Mouse (Mus musculus) spleen, adult 2 months (tissue): ENCODE data around the gene Stra8. TPM values are rescaled to one million over a fixed set of nuclear protein-coding genes. Genes with fewer than 3 reads are reported as not detected.

ENCODE experiments used
- DNase-seq, 2 experiments: peaks; one replicate each; pipeline versions ENCODE4 v3.0.0 to v3.0.0-alpha.2; 2012 to 2021; ENCODE audit warnings: low spot score in 2 of 2, low read depth in 1 of 2
- H3K27ac ChIP-seq: fragments of 200-500 bp; 2 replicates; pipeline ENCODE4 v1.5.1; 2012; ENCODE audit warnings: low read length, inconsistent platforms; ENCODE audit not compliant: insufficient read depth
- H3K27me3 ChIP-seq: fragments of 200-500 bp; 2 replicates; pipeline ENCODE4 v1.6.1; 2012; ENCODE audit warnings: mild to moderate bottlenecking, moderate library complexity, low read length, inconsistent platforms; ENCODE audit not compliant: control insufficient read depth, insufficient read depth
- H3K36me3 ChIP-seq: fragments of 200-500 bp; 2 replicates; pipeline ENCODE4 v1.6.1; 2012; ENCODE audit warnings: mild to moderate bottlenecking, low read length, inconsistent platforms; ENCODE audit not compliant: control insufficient read depth, insufficient read depth
- H3K4me1 ChIP-seq: fragments of 200-500 bp; 2 replicates; pipeline ENCODE4 v1.6.1; 2011; ENCODE audit warnings: inconsistent platforms; ENCODE audit not compliant: control insufficient read depth, insufficient read depth, insufficient read length
- H3K4me3 ChIP-seq: fragments of 200-500 bp; 2 replicates; pipeline ENCODE4 v1.5.1; 2011; ENCODE audit warnings: mild to moderate bottlenecking, inconsistent platforms; ENCODE audit not compliant: insufficient read depth, insufficient read length; ENCODE audit errors: extremely low read depth
- CTCF ChIP-seq: fragments of 200-500 bp; IDR thresholded peaks from 2 replicates; pipeline ENCODE4 v1.5.1; 2011; ENCODE audit warnings: mild to moderate bottlenecking, inconsistent platforms; ENCODE audit not compliant: insufficient read depth, insufficient read length, insufficient replicate concordance; ENCODE audit errors: extremely low read depth
- POLR2A ChIP-seq: fragments of 200-500 bp; IDR thresholded peaks from 2 replicates; pipeline ENCODE4 v1.6.1; 2011; ENCODE audit warnings: low read depth, low read length, inconsistent platforms
- WGBS: fragments of 180-500 bp; shearing (Covaris S2); methylation state at CpG from one replicate; pipeline ENCODE4 v1.1.7; 2018; 5-methylcytosine and 5-hydroxymethylcytosine counted together
- polyA plus RNA-seq: library from polyadenylated mRNA; depleted of rRNA; stranded (reverse); fragments of >200 nt; gene quantifications from 2 replicates; pipeline ENCODE4 v1.2.3, GENCODE M21; 2012

Stra8 gene
- polyA plus RNA-seq, 1 experiment, result not detected

DNA sequence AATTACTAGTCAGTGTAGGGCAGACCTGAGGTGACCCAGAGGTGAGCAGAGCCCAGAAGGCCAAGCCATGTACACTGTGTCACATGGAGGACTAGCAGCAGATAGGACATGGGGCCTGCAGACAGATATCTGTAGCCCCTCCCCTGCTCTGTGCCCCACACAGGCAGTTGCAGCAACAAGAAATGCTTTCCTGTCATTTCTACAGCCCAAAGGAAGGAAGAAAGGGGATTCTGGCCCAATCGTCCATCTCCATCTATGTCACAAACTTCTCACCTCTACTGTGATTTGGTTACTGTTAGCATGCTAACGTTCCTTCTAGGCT lies 43.2 kb upstream of the Stra8 start:
- H3K4me3 ChIP-seq, result no peak overlapping the region

DNA sequence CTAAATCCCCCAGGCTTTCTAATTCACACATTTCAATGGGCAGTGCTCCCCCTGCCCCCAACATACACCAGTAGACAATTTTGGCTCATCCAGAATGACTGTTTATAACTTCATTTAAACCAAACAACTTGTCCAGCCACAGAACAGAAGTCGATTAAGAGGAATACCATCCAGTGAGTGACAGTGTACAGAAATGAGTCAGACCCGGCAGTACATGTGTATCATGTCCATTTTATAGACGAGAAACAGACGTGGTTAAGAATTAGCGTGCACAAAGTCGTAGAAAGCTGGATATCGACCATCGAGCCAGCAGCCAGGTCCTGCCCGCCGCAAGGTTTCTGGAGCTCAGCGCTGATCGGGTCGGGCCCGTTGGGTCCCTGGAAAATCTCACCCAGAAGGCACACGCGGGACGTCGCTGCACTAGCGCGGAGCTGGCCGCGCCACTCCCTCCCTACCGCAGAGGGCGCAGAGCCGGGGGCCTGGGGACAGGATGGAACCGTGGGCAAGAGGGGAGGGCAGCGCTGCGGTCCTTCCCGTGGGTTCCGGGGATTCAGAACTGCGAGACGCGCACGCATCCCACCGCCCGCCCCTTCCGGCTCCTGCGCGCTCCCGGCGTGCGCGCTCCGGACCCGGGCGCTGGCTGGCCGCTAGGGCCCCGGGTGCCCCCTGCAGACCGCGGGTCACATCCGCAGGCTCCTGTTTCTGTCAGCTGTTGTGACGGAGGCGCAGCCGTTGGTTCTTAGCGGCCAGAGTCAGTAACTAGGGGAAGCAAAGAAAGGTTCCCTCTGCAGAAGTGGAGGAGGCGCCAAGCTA lies 42.2 kb upstream of the Stra8 start, which contains the start of gene Cyren:
Cyren (minus strand) TSS at position 552 of the 813 bp plus-strand sequence.
- WGBS, result under 1% methylated on average over 56 of the region's 56 CpGs
- peak; percentile 44 for TF ChIP-seq POLR2A
- peak; percentile 64 for TF ChIP-seq CTCF
- Histone ChIP-seq H3K4me1 (peaks cover 26% of the 10 kb centered on the region; the same call in 1 of the 2 replicates), H3K36me3 (peaks cover 9% of the 10 kb centered on the region), H3K27ac (peak within 1 kb of the TSS; percentile 78), H3K4me3 (peak within 1 kb of the TSS; percentile 63), H3K27me3 (no peaks in the 10 kb centered on the region)
- DNase-seq, result peak; percentile 86 to 91

More for the DNA sequence above, 43.2 kb upstream of the Stra8 start:
- no peak for DNase-seq
- peaks cover 26% of the 10 kb centered on the region; the same call in 1 of the 2 replicates for H3K4me1 ChIP-seq
- peaks cover 6% of the 10 kb centered on the region for H3K36me3 ChIP-seq
- no peaks in the 10 kb centered on the region for H3K27me3 ChIP-seq
- WGBS, result 50% methylated on average over 2 of the region's 2 CpGs
- TF ChIP-seq CTCF (no peak), POLR2A (no peak)
- peak overlapping the region; percentile 81 for H3K27ac ChIP-seq

DNA sequence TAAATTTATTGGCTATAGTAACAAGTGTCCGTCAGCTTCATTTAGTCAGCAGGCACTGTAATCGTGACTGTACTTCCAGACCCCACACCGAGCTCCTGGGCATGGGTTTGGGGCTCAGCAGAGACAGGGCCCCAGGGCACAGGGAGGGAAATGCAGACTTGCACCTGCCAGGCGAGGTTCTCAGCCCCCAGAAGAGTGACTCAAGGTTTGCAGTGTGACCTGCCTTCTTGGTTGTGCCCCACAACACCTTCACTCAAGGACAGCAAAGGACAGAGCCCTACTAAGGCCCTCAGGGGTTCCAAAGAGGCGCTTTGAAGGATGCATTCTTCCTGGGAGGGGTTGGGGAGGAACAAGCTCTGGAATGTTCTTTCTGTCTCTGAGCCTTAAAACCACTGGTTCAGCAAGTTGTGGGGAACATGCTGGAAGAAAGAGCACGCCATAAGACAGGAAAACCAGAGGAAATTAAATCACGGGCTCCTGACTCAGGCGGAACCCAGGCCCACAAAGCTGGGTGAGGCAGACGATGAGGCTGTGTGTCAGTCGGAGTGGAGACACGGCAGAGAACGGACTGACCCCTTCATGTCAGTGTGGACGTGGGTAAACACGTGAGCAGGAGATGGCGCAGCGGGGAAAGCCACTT lies 40.7 kb upstream of the Stra8 start:
- TF ChIP-seq CTCF (no peak), POLR2A (no peak)
- Histone ChIP-seq H3K27me3 (no peaks in the 10 kb centered on the region), H3K4me1 (peaks cover 26% of the 10 kb centered on the region; the same call in 1 of the 2 replicates), H3K27ac (no peak overlapping the region), H3K36me3 (peaks cover 16% of the 10 kb centered on the region), H3K4me3 (no peak overlapping the region)
- WGBS, result 92% methylated on average over 16 of the region's 16 CpGs
- DNase-seq, result no peak

DNA sequence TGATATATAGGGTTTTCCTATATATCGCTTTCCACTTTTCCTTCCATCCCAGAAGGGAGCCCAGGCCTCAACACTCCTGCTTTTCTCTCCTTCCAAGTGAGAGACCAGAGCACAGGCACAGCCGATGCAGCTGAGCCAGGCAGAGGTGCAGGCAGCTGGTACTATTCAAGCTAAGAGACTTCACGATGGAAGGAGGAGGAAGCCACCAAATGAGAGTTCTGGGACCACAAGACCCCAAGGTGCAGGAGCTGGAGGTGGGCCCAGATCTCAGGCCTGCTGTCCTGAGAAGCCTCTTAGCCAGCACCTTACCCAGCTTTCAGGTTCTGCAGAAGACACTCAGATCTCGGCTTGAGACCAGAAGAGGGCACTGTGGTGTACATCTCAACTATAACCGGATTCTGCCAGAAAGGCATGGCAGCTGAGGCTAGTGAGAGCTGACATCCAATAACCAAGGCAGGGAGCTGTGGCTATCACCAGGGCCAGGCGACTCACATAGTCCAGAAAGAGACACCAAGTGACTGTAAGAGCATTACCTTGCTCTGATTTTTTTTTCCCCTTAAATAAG lies 40.0 kb upstream of the Stra8 start:
- peak in 1 of 2 experiments; percentile 61 for DNase-seq
- Histone ChIP-seq H3K36me3 (peaks cover 20% of the 10 kb centered on the region), H3K4me1 (peaks cover 20% of the 10 kb centered on the region; the same call in 1 of the 2 replicates), H3K27ac (no peak overlapping the region), H3K27me3 (no peaks in the 10 kb centered on the region), H3K4me3 (no peak overlapping the region)
- 66% methylated on average over 6 of the region's 6 CpGs for WGBS
- no peak for TF ChIP-seq POLR2A
- TF ChIP-seq CTCF, result peak; percentile 42; the same call in 1 of the 2 replicates

DNA sequence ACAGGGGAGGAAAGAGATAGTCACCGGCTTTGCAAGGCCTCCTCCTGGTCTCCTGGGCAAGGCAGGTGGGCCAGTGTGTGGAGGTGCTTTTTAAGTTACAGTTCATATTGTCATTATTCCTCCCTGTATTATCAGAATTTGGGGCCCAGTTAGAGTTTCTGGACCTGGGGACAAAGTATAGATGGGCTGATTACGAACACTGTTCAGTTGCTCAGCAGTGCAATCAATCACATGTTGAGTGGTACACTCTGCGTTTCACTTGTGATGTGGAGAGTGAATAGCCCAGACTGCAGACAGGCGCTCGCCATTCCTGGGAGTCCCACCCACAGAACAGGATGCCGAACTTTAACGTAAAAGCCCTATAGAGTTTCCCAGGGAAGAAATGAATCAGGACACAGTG lies 35.2 kb upstream of the Stra8 start:
- Histone ChIP-seq H3K27ac (no peak overlapping the region), H3K36me3 (peaks cover 42% of the 10 kb centered on the region), H3K27me3 (no peaks in the 10 kb centered on the region), H3K4me1 (no peaks in the 10 kb centered on the region), H3K4me3 (no peak overlapping the region)
- 99% methylated on average over 7 of the region's 7 CpGs for WGBS
- no peak for DNase-seq
- TF ChIP-seq POLR2A, result no peak
- TF ChIP-seq CTCF, result no peak

DNA sequence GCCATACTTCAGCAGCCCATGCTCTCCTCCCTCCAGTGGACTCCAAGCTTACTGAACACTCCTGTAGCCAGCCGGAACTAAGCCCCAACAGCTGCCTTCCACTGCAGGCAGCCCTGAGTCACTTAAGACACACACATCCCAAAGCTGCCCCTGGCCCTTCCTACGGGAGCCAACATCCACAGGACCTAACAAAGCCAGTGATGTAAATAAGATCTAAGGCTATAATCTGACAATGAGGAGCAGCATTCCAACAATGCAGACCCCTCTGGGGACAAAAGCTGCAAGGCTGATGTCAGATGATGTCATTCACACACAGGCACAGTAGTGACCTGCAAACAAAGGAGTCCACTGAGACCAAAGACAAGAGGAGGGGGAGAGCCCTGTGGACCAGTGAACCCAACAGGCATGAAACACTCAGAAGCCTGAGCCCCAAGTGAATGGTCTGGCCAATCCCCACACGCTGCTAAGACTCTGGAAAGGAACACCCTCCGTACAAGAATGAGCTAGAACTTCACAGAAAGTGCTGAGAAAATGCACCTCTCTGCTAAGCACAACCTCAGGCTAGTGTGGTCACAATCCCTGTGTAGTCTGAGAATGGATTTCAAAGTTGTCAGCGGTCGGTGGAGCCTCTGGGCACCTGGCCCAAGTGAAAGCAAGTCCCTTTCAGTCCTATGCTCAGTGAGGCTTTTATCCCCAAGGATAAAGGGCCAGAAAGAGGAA lies 32.7 kb upstream of the Stra8 start:
- Histone ChIP-seq H3K36me3 (peaks cover 49% of the 10 kb centered on the region), H3K4me3 (no peak overlapping the region), H3K27ac (no peak overlapping the region), H3K27me3 (no peaks in the 10 kb centered on the region), H3K4me1 (no peaks in the 10 kb centered on the region)
- WGBS, result 95% methylated on average over 6 of the region's 6 CpGs
- TF ChIP-seq POLR2A (no peak), CTCF (no peak)
- no peak for DNase-seq
